Mouse (Mus musculus): ENCODE results near the gene Rgsl1. TPM values are rescaled to one million over a fixed set of nuclear protein-coding genes. Genes with fewer than 3 reads are reported as not detected.
"Not testable (repeated sequence)": the region's sequence is repeated elsewhere in the genome, so short reads cannot be mapped to it uniquely, and the experiment has no call there.

Gene Rgsl1
- 1 to 10 TPM in 12 of 26 experiments, under 1 TPM in 11, not detected in 3; 0.37 to 2.4 (median 1.3) TPM for total RNA-seq (2018; cell fraction: chromatin; rRNA removed)
- total RNA-seq (2018; cell fraction: cytosol; rRNA removed) = 1 to 10 TPM; 1.2 to 4.2 (median 1.8) TPM
- 1 to 10 TPM in 17 of 26 experiments, under 1 TPM in 8, not detected in 1; 0.47 to 4.2 (median 1.7) TPM for total RNA-seq (2018; cell fraction: nucleus; rRNA removed)
- 1.6 to 4.4 TPM (median 2.3 TPM) in 3 replicates for polyA plus RNA-seq (2018)

DNA sequence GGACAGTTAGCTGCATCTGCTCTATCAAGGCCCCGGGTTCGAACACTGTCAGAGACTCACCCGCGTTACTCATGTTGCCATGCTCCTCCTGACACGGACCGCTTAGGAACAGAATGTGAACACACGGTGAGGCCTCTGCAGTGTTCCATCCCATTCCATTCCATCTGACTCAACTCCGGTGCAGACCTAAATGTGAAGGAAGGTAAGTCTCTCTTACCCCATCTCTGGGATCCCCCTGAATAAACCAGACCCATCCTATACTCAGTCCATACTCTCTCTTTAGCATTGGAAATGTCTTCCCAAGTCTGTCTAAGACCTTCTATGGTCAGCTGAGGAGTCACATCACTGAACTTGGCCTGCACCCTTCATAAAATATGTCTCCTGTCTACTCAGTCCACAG, at the start of gene Rgsl1:
Gene Rgsl1, minus strand, starts transcription at position 101 of the 400 bp plus-strand sequence.
- WGBS (ENCODE audit: missing documents) = 97% methylated on average over 8 of the region's 8 CpGs
- Histone ChIP-seq H3K79me2 (ENCODE audit: inconsistent target) (no peaks in the 10 kb centered on the region), H3K4me3 (ENCODE audit: inconsistent target) (no peak within 1 kb of the TSS), H3K36me3 (ENCODE audit: inconsistent target) (no peaks in the 10 kb centered on the region), H3K27ac (no peak within 1 kb of the TSS)

DNA sequence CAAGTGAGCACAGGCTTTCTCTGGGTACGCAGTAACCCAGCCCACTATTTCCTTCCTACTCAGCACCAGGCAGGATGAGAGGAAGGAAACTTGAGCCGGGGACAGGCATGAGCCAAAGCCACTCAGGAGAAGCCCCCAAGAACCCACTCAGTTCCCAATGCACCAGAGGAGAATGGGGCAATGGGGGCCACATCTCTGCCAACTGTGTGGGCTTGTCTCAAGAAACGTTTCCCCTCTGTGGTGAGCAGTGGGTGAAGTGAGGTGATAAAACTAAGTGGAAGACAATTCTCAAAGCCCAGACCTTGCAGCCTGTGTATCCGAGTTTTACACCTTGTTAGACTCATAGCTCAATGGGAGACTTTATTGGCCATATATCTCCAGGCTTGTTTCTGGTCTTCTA, 47.5 kb upstream of the Rgsl1 start, which contains the start of gene Teddm1a:
Gene Teddm1a, plus strand, starts transcription at position 301 of the 400 bp plus-strand sequence.
- no peaks in the 10 kb centered on the region for H3K79me2 ChIP-seq (ENCODE audit: inconsistent target)
- H3K4me3 ChIP-seq (ENCODE audit: inconsistent target) = no peak within 1 kb of the TSS
- 2% methylated on average over 4 of the region's 4 CpGs for WGBS (ENCODE audit: missing documents)
- no peaks in the 10 kb centered on the region for H3K36me3 ChIP-seq (ENCODE audit: inconsistent target)
- H3K27ac ChIP-seq = no peak within 1 kb of the TSS

DNA sequence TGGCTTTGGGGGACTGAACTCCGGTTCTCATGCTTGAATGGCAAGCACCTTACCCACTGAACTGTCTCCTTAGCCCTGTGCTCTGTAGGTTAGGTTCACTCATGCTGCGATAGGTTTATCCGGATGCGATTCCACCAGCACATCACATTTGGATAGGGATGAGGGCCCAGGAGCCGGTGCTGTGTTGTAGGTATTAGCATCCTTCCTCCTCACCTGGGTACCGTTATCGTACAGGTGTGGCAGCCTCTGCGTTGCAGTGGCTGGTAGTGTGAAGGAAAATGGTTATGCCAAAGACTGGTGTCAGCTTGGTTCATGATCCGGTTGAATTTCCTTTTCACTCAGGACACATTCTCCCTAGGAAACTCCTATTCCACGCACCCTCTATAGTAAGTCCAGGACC, 46.2 kb upstream of the Rgsl1 start:
- Histone ChIP-seq H3K79me2 (ENCODE audit: inconsistent target) (no peaks in the 10 kb centered on the region), H3K36me3 (ENCODE audit: inconsistent target) (no peaks in the 10 kb centered on the region), H3K4me3 (ENCODE audit: inconsistent target) (no peak overlapping the region), H3K27ac (no peak overlapping the region)
- 98% methylated on average over 10 of the region's 10 CpGs for WGBS (ENCODE audit: missing documents)

DNA sequence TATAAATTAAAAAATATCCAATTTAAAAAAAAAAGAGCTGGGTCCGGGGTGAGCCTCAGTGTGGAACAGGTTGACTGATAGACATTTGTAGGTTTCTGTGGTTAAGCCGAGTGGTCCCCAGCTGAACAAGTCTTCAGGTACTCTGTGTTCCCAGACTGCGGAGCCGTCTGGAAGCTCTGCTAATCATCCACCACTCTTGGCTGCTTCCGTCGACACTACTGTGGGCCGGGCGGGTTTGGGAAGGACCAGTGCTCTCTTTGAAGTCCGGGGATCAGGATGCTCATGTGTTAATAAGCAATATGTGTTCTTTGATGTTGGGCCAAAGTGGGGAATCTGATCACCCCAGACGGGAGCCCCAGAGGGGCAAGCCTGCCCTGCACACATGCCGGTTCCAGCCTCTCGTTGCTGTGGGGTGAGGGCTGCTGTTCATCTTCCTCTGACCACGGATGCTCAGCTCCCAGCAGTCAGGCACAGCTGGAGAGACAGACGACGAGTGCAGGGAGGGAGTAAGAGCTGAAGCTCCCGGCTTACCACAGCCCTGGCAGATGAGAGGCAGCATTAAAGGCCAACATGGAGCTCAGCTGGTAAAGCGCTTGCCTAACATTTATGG, 42.2 kb upstream of the Rgsl1 start:
- H3K36me3 ChIP-seq (ENCODE audit: inconsistent target) = no peaks in the 10 kb centered on the region

DNA sequence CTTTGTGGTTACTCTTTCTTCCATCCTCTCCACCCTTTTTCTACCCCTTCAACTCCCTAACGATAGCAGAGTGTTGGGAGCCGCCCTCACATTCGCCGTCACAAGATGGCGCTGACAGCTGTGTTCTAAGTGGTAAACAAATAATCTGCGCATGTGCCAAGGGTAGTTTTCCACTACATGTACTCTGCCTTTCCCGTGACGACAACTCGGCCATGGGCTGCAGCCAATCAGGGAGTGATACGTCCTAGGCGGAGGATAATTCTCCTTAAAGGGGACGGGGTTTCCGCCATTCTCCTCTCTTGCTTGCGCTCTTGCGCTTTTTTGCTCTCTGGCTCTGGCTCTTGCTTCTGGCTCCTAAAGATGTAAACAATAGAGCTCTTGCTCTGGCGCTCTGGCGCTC, 36.4 kb upstream of the Rgsl1 start:
- H3K36me3 ChIP-seq (ENCODE audit: inconsistent target); H3K79me2 ChIP-seq (ENCODE audit: inconsistent target); H3K27ac ChIP-seq; H3K4me3 ChIP-seq (ENCODE audit: inconsistent target): not testable (repeated sequence)
- WGBS (ENCODE audit: missing documents) = 95% methylated on average over 13 of the region's 17 CpGs

More for the DNA sequence above, 42.2 kb upstream of the Rgsl1 start:
- WGBS (ENCODE audit: missing documents) = 92% methylated on average over 16 of the region's 17 CpGs
- Histone ChIP-seq H3K27ac (no peak overlapping the region), H3K79me2 (ENCODE audit: inconsistent target) (no peaks in the 10 kb centered on the region), H3K4me3 (ENCODE audit: inconsistent target) (no peak overlapping the region)

DNA sequence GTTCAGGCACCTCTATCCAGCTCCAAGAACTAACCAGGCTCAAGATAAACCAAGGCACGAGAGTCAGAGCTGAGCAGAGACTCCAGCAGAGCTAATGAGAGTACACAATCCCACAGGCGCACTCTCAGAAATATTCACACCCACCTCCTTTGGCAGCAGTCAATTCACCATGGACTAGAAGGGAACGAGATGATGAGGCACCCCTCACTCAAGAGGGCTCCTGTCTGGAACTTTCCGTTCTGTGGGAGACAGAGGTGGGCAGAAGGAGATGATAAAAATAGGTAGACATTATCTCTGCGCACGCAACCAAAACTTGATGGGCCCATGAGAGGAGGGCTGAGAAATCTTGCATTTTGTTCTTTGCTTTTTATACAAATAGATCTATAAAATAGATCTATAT, 30.1 kb upstream of the Rgsl1 start, which contains the start of gene Teddm1b:
Gene Teddm1b, plus strand, starts transcription at position 301 of the 400 bp plus-strand sequence.
- Histone ChIP-seq H3K4me3 (ENCODE audit: inconsistent target) (no peak within 1 kb of the TSS), H3K79me2 (ENCODE audit: inconsistent target) (no peaks in the 10 kb centered on the region), H3K27ac (no peak within 1 kb of the TSS), H3K36me3 (ENCODE audit: inconsistent target) (no peaks in the 10 kb centered on the region)
- WGBS (ENCODE audit: missing documents) = 92% methylated on average over 6 of the region's 6 CpGs

DNA sequence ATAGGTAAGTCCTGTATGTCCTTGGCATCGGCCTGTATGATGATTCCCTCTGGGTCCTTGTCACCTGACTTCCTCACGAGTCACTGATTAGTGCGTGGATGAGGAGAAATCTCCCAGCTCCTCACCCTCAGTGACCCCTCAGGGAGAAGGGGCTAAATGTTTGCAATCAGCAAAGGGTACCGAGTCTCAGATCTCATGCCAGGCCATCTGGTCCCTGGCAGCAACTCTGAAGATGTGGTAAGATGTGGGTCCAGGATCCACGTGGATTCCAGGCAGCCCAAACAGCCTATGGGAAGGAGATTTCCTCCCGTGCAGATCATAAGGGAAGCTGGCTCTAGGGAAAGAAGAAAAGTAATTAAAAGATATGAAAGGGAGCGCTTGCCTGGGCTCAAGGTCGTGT, 12.0 kb upstream of the Rgsl1 start:
- 88% methylated on average over 8 of the region's 8 CpGs for WGBS (ENCODE audit: missing documents)
- Histone ChIP-seq H3K36me3 (ENCODE audit: inconsistent target) (no peaks in the 10 kb centered on the region), H3K27ac (no peak overlapping the region), H3K4me3 (ENCODE audit: inconsistent target) (no peak overlapping the region), H3K79me2 (ENCODE audit: inconsistent target) (no peaks in the 10 kb centered on the region)

DNA sequence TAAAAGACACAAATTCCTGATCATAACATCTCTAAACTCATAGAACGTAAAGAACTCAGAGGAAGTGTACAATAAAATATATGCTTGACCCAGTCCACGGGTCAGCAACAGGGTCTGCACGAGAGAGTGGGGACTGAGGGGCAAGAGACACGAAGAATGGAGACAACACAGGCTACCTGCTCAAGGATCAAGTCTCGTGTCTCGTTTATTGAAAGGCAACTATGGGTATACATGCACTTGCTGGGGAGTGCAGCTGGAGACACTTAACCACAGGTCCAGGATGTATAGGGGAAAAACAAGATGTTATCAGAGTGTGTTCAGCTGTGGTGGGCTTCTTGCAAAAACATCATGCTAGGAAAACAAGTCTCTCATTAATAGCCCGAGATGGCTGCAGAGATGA, 8.8 kb upstream of the Rgsl1 start:
- not testable (repeated sequence) for H3K27ac ChIP-seq; H3K4me3 ChIP-seq (ENCODE audit: inconsistent target); H3K79me2 ChIP-seq (ENCODE audit: inconsistent target); H3K36me3 ChIP-seq (ENCODE audit: inconsistent target)
- WGBS (ENCODE audit: missing documents) = 38% methylated on average over 7 of the region's 7 CpGs

DNA sequence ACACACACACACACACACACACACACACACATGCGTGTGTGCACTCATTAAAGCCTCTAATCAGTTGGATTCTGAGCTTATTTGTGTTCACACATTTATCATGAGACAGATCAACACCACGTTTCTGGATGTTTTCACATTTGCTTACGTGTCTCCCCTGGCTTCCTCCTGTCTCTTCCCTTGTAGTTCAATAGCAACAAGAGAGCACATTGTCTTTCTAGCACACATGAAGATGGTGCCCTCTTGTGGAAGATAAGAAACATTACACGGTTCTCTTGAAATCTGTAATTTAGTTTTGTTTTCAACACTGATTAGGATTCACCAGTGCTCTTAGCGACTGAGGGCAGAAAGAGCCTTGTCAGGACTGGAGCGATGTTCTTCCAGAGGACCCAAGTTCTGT, 2.9 kb upstream of the Rgsl1 start:
- 24% methylated on average over 6 of the region's 6 CpGs for WGBS (ENCODE audit: missing documents)
- Histone ChIP-seq H3K36me3 (ENCODE audit: inconsistent target) (no peaks in the 10 kb centered on the region), H3K27ac (no peak overlapping the region), H3K79me2 (ENCODE audit: inconsistent target) (no peaks in the 10 kb centered on the region), H3K4me3 (ENCODE audit: inconsistent target) (no peak overlapping the region)

DNA sequence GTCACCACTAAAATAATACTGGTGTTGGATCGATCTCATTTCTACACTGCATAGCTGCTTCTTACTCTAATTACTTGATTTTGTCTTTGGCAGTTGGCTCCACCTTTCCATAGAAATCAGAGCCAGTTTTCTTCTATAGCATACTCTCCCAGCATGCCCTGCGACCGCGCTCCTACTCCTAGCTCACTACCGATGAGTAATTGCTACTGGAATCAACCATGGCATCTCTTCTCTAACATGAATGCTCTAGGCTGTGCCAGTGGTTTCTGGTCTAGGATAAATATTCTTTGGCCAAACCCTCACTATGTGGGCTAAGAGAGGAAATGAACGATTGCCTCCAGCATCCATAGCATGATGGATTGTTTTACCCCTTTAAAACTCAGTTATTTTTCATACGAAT, 2.5 kb upstream of the Rgsl1 start:
- Histone ChIP-seq H3K36me3 (ENCODE audit: inconsistent target) (no peaks in the 10 kb centered on the region), H3K4me3 (ENCODE audit: inconsistent target) (no peak overlapping the region), H3K27ac (no peak overlapping the region), H3K79me2 (ENCODE audit: inconsistent target) (no peaks in the 10 kb centered on the region)
- WGBS (ENCODE audit: missing documents) = 82% methylated on average over 7 of the region's 7 CpGs

DNA sequence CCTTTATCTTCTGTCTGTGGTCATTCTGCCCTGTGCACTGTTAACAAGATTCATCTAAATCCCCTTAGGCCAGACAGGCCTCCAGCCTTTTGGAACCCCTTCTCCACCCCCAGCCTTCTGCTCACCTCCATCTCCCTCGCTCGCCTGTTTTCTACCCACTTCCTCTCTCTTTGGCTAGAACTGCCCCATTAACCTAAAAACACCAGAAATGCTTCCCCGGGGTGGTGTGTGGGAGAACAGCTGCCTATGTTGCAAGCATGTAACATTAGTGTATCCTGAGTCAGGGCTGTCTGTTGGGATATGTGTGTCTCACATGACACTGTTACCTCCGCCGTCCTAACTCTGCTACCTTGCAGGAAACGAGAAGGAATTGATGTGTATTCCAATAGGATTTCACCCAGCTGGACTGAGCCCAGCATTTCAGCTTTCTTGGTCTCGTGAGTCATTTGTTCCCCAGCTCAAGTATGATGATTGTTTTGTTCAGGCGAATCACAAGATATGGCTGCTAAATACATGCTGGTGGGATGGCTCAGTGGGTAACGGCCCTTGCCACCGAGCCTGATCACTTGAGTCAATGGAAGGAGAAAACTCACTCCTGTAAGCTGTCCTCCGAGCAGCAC, 1.7 kb downstream of the Rgsl1 start:
- no peaks in the 10 kb centered on the region for H3K79me2 ChIP-seq (ENCODE audit: inconsistent target)
- no peaks in the 10 kb centered on the region for H3K36me3 ChIP-seq (ENCODE audit: inconsistent target)
- H3K4me3 ChIP-seq (ENCODE audit: inconsistent target) = no peak overlapping the region
- H3K27ac ChIP-seq = no peak overlapping the region
- WGBS (ENCODE audit: missing documents) = 58% methylated on average over 11 of the region's 11 CpGs

DNA sequence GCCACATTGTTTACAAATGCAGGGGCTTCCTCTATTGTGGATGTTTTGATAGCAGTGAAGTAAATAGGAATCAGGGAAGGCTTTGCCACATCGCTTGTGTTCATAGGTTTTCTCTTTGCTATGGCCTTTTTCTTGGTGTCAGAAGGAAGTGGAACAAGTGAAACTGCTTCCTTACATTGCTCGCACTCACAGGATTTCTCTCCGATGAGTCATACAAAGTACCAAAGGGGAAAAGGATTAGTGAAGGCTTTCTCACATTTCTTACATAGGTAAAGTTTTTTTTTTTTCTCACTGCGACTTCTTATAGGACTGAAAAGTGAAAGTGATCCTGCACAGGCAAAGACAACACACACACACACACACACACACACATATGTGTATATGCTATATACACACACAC, 7.9 kb downstream of the Rgsl1 start:
- WGBS (ENCODE audit: missing documents) = 24% methylated on average over 4 of the region's 4 CpGs
- no peak overlapping the region for H3K27ac ChIP-seq

DNA sequence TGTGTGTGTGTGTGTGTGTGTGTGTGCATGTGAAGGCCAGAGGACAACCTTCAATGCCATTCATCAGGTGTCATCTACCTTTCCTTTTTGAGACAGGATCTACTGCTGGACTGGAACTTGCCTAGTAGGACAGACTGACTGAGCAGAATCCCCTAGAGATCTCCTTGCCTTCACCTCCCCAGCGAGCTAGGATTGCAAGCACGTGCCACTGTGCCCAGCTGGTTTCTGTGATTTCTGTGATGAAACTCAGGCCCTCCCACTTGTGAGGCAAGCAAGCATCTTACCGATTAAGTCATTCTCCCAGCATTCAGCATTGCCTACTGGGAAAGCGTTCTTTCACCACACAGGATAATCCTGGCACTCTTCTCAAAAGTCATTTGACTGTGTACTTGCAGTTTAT, 13.2 kb downstream of the Rgsl1 start:
- no peak overlapping the region for H3K27ac ChIP-seq
- H3K4me3 ChIP-seq (ENCODE audit: inconsistent target) = no peak overlapping the region
- H3K36me3 ChIP-seq (ENCODE audit: inconsistent target) = no peaks in the 10 kb centered on the region
- 93% methylated on average over 4 of the region's 4 CpGs for WGBS (ENCODE audit: missing documents)
- H3K79me2 ChIP-seq (ENCODE audit: inconsistent target) = no peaks in the 10 kb centered on the region

More for the DNA sequence above, 7.9 kb downstream of the Rgsl1 start:
- no peak overlapping the region for H3K4me3 ChIP-seq (ENCODE audit: inconsistent target)
- no peaks in the 10 kb centered on the region for H3K79me2 ChIP-seq (ENCODE audit: inconsistent target)
- H3K36me3 ChIP-seq (ENCODE audit: inconsistent target) = no peaks in the 10 kb centered on the region

DNA sequence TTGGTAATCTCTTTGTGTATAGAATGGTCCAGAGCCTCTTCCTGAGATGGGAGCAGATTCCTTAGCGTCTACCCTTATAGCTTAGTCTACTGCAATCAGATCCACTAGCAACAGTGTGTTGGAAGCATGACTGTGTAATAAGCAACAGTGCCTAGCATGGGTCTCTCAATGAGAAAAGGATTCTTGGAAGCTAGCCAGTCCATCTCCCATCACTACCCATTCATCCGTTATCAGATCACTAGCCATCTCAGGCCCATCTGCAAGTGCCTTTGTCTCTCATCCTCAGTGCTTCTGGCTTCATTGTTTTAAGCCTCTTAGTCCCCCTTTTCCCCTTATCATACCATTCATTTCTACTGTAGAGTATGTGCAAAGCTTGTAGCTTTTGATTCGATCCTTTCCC, 23.7 kb downstream of the Rgsl1 start:
- Histone ChIP-seq H3K27ac (no peak overlapping the region), H3K79me2 (ENCODE audit: inconsistent target) (no peaks in the 10 kb centered on the region), H3K4me3 (ENCODE audit: inconsistent target) (no peak overlapping the region), H3K36me3 (ENCODE audit: inconsistent target) (no peaks in the 10 kb centered on the region)
- WGBS (ENCODE audit: missing documents) = 95% methylated on average over 3 of the region's 3 CpGs

DNA sequence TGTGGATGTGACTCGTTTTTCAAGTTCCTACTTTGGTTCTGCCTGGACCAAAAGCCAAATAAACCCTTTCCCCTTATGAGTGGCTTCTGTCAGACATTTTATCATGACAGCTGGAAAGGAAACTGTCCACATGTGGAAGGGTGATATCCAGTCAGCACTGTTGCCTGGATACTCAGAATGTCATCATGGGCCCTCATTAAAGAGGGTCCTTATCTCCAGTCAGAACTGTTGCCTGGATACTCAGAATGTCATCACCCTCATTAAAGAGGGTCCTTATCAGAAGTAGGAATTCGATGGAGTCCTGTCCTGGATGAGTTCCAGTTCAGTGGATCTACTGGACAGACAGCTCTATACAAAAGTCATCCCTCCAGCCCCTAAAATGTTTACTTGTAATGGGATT, 29.7 kb downstream of the Rgsl1 start:
- Histone ChIP-seq H3K79me2 (ENCODE audit: inconsistent target) (no peaks in the 10 kb centered on the region), H3K27ac (no peak overlapping the region), H3K36me3 (ENCODE audit: inconsistent target) (no peaks in the 10 kb centered on the region), H3K4me3 (ENCODE audit: inconsistent target) (no peak overlapping the region)
- WGBS (ENCODE audit: missing documents) = 61% methylated on average over 2 of the region's 2 CpGs
